Mouse (Mus musculus) liver (tissue): Measurements from ENCODE around the gene Hdgfl2.
A peak's percentile ranks its signal among the peaks of the same experiment; 100 is the strongest.
"Not testable (repeated sequence)": the region's sequence is repeated elsewhere in the genome, so short reads cannot be mapped to it uniquely, and the experiment has no call there.

ENCODE experiments used
- DNase-seq: peaks from one replicate; pipeline ENCODE4 v3.0.0-alpha.2; 2020; ENCODE audit warnings: mixed read lengths

Hdgfl2 gene

DNA sequence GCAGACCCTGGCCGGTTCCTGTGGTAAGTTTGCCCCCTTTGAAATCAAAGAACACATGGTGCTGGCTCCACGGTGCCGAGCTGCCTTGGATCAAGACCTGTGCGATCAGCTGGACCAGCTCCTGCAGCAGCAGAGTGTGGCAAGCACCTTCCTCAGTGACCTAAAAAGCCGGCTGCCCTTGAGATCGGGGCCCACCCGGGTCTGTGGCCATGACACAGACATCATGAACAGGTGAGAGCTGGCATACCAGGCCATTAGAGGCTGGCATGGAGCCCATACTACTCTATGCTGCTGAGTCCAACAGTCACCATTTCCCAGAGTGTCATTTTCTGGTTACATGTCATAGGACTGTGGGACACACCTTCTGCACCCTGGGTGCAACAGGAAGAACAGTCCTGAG is 17.4 kb upstream of the Hdgfl2 start:
- no peak for DNase-seq

DNA sequence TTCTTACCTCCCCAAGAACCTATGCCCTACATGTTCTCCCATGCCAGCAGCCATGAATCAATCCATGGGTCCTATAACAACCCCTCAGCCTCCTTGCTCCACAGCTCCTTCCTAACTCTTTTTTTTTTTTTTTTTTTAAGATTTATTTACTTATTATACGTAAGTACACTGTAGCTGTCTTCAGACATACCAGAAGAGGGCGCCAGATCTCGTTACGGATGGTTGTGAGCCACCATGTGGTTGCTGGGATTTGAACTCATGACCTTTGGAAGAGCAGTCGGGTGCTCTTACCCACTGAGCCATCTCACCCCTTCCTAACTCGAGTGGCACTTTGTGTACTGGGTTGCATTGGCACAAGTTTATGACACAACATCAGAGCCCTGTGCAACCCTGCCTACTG is 13.7 kb upstream of the Hdgfl2 start:
- DNase-seq, result not testable (repeated sequence)

DNA sequence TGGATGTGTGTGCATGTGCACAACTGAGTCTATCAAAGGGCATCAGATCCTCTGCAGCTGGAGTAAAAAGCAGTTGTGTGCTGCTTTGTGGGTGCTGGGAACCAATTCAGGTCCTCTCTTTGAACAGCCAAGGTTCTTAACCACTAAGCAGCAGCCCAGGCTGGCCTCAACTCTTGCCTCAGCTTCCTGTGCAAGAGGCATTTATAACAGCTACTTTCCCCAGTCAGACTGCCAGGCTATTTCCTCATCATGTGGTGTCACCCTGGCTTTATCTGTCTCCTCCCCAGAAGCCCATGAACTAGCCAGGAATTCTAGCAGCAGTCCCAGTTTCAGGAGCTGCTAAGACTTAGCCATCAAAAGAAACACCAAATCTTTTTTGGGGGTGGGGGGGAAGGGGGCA is 13.0 kb upstream of the Hdgfl2 start:
- DNase-seq, result no peak

DNA sequence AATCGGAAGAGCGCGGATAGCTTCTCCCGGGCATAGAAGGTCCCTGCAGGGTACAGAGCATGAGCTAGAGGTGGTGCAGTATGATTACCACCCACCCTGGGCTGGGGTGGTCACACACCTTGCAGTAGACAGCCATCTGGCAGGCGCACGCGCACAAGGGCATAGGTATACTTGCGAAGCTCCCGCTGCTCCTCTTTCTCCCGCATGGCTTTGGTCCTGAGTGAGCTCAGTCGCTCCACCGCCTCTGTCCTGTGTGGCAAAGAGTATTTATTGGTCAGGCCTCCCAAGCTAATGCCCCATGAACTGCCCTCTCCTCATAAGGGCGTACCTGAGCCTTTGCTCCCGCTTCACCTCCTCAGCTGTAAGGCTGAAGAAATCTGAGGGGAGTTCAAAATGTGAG is 10.4 kb upstream of the Hdgfl2 start:
- no peak for DNase-seq

DNA sequence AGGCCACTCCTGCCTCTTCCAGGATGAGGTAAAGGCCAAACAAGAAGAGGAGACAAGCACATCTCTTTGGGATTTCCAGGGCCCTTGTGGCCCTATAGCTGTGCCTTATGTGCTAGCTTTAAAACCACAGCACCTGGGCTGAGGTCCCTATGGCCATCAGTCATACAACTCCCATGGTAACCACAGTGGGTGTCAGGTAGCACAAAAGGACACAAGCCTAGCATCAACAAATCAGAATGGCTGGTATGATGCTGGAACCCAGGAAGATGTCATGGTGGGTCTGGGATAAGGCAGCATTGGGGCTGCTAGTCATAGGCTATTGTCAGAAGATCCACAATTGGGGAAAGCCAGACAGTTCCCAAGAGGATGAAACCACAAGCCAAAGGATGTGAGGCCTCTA is 8.3 kb upstream of the Hdgfl2 start:
- DNase-seq, result no peak

DNA sequence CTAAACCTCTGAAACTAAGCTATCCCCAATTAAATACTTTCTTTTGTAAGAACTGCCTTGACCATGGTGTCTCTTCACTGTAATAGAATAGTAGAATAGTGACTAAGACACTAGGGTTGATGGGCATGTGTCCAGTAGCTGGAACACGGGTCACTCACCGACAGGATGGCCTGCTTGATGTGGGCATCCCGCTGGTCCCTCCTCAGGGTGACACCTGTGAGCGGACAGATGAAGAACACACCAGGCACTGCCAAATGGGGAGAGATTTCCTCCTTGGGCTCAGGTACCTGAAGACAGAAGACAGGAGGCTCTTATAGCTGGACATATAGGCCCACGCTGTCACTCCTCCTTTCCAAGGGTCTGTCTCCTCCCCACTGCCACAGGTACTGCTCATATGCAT is 7.2 kb upstream of the Hdgfl2 start:
- DNase-seq, result no peak

DNA sequence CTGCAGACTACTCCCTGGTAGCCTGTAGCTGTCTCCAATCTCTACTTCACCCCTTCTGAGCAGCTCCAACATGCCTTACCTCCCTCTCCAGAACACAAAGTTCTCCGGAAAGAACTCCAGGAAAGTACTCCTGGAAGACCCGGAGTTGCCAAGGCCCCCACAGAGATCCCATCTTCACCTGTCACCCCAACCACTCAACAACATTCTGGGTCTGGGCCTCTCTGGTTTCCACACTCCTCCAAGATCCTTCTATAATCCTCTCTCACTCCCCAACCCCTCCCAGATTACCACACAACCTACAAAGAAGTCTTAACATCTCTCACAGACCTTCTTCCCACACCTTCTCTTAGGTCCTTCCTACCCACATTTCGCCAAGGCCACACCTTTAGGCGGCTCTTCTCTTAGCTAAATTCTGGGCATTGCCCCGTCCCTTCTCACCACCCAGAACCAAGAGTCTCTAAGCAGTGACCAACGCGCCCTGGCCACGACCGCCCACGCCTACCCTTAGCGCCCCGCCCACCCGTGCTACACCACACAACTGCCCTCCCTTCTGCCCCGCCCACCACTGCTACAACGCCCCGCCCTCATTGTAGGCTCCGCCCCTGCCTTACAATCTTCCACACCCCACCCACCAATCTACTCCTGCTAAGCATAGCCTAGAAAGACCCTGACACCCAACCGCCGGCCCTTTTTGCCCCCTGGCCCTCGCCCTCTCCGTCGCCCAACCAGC is 5.2 kb upstream of the Hdgfl2 start:
- DNase-seq, result peak; percentile 95

DNA sequence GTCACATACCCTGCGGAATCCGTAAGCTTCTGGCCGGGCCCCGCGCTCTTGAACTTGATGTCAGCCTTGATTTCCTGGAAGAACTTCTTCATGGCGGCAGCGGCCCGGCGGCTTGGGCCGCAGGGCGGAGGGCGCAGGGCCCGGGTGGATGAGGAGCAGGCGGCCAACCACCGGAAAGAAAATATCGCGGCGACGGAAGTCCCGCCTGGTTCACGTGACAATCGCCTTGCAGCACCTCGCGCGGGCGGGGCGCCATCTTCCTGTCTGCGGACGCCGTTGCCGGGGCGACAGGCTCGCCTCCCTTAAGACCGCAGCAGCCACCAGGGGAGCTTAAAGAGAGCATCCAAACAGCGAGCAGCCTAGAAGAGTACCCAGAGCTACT is 4.6 kb upstream of the Hdgfl2 start, which contains the start of gene Ubxn6:
TSS of gene Ubxn6 (minus strand) at position 202 of the 382 bp plus-strand sequence.
- DNase-seq, result peak; percentile 95

DNA sequence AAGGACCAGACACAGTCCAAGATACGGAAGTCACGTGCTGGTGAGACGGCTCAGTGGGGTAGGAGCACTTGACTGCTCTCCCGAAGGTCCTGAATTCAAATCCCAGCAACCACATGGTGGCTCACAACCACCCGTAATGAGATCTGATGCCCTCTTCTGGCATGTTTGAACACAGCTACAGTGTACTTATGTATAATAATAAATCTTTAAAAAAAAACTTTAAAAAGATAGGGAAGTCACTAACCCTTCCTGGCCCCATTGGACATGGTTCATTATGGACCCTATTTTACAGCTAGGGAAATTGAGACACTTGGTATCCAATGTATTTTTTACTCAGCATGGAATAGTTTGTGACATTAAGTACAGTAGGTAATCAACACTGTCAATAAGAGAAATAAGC is 1.9 kb upstream of the Hdgfl2 start:
- no peak for DNase-seq

DNA sequence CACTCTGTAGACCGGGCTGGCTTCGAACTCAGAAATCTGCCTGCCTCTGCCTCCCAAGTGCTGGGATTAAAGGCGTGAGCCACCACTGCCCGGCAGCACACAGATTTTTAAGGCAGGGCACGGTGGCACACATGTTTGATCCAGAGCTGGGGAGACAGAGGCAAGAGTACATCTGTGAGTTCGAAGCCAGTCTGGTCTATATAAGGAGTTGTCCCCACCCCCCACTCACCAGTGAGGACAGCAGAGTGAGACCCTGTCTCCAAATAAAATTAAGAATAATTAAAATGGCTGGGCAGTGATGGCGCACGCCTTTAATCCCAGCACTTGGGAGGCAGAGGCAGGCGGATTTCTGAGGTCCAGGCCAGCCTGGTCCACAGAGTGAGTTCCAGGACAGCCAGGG is 1.1 kb upstream of the Hdgfl2 start:
- not testable (repeated sequence) for DNase-seq

DNA sequence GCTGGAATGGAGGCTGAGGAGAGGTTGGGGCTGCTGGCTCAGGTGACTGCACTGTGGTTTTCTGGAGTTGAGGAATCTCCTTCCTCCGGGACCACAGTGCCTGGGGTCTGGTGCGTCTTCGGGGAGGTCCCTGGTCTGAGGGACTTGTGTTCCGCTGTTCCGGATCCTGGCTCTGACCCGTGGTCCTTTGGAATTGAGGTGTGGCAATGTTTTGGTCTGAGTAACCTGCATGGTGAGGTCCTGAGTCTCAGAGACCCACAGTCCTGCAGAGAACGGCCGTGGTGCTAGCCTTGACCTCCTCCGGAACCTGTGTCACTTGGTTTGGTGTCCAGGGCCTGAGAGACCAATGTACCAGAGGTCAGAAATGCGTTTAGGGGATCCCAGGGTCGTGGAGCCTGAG is 487 bp downstream of the Hdgfl2 start:
- no peak for DNase-seq

DNA sequence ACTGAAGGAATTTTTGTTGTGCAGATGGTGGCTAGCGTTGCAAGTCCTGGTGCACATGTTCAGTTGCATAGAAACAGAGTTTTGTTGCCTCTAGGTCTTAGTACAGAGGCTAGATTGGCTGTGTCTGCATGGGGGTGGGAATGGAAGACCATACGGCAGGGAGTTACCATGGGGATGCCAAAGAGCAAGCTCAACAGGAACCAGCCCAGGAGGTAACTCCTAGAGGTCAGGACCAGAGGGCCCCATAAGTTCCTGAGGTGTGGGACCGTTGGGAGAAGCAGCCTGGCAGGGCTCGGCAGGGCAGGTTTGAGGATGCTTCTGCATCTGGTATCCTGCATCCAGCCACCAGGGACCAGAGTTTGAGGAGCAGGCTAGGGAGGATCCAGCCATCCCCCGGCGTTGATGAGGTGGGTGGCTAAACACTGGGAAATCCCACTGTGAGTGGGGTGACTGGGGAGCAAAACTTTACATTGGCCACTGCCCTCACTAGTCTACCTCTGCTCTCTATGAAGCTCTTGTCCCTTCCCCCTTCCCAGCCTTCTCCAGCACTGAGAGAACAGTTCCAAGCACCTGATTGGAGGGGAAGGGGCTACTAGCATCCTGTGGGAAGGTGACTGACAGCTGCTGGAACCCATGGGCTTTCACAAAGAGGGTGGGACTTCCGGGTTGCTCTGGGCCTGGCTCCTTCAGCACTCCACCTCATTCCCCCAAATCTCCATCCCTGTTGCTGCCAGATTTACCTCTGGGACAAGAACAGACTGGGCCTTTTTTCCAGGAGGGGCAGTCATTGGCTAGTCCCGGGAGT is 1.5 kb downstream of the Hdgfl2 start:
- peak; percentile 42 for DNase-seq

DNA sequence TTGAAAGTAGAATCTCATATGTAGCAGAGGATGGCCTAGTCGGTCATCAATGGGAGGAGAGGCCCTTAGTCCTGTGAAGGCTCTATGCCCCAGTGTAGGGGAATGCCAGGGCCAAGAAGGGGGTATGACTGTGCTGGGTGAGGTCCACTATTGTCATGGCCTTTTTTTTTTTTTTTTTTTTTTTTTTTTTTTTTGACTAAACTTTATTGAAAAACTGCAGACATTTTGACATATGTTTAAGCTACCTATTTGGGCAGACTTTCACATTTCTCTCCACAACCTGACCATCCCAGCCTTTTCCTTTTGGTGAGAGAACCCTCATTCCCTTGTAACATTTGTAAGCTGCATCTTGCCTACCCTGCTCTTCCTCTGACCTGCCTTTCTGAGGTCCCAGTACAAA is 12.9 kb downstream of the Hdgfl2 start:
- DNase-seq, result no peak

DNA sequence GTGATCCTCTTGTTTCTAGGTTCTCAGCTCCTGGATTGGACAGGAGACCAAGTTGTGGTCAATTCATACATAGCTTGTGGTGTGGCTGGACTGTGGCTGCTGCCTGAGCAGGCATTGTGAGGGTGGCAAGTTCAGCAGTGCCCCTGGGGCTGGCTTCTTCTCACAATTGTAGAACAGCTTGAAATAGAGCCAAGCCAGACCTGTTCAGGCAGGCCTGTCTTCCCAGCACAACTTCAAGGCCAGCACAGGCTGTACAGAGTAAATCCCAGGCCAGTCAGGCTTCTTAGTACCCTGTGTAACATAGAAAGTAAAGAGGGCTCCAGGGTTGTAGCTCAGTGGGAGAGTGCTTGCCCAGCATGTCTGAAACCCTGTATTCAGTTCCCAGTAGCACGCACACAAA is 13.4 kb downstream of the Hdgfl2 start:
- DNase-seq, result no peak

DNA sequence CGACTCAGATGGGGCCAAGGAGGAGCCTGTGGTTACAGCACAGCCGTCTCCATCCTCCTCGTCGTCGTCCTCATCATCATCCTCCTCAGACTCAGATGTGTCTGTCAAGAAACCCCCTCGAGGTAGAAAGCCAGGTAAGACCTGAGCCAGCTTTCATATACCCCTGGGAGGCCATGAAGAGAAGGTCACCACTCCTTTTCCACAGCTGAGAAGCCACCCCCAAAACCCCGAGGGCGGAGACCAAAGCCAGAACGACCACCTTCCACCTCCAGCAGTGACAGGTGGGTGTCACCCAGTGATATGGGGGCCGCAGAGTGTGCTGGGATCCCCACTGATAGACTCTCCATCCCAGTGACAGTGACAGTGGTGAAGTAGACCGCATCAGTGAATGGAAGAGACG is 17.4 kb downstream of the Hdgfl2 start:
- DNase-seq, result no peak

DNA sequence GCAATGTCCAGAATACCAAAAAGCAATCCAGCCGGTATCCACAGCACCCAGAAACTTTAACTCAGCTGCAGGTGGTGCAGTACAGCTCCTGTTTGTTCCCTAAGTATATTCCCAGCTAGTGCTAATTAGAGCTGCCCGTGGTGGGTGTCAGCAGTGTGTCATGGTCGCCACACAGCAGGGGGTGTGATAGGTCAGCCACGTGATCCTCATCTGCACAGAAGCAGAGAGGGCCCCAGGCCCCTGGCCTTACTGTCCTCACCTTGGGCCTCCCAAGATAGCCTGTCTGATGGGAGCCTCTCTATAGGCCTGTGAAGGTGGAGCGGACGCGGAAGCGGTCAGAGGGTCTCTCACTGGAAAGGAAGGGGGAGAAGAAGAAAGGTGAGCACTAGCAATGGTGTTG is 18.7 kb downstream of the Hdgfl2 start:
- DNase-seq, result no peak

DNA sequence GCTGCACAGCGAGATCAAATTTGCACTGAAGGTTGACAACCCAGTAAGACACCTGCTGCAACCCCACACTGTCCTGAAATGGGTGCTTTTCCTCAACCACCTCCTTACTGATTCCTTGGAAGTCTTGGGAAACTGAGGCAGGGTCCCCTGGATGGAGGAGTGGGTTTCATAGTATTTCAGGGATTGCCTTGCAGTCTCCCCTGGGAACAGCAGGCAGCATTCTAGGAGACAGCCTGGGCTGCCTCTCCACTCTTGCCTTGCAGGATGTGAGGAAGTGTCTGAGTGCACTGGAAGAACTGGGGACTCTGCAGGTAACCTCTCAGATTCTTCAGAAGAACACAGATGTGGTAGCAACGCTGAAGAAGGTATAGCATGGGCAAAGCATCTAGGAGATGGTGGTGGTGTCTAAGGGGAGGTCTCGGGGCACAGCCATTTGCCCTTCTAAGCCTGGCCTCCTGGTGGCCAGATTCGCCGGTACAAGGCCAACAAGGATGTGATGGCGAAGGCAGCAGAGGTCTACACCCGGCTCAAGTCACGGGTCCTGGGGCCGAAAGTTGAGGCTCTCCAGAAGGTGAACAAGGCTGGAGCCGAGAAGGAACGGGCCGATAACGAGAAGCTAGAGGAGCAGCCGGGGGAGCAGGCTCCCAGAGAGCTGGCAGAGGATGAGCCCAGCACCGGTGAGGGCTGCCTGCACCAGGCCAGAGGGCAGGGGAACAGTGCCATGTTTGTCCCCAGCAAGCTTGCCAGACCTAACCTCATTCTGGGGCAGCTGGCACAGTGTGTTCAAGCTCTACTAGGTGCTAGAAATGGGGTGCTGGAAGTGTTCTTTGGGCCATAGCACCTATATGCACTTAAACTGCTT is 19.5 kb downstream of the Hdgfl2 start:
- DNase-seq, result no peak

DNA sequence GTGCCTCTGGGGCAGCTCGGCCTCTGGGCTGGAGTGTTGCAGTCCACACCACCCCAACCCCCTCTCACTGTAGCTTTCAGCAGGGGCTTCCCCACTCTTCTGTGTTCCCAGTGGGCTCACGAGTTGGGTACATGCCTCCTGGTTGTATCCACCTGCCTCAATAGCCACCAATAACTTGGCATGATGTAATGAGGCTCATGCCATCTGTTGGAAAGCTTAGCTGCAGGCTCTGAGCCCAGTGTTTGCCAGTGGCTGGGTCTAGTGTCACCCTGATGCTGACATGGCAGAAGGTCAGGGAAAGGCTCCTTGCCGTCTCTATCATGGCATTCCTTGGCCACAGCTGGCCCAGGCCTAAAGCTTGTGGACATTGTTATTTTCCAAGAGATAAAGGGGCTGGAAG is 21.4 kb downstream of the Hdgfl2 start:
- no peak for DNase-seq

DNA sequence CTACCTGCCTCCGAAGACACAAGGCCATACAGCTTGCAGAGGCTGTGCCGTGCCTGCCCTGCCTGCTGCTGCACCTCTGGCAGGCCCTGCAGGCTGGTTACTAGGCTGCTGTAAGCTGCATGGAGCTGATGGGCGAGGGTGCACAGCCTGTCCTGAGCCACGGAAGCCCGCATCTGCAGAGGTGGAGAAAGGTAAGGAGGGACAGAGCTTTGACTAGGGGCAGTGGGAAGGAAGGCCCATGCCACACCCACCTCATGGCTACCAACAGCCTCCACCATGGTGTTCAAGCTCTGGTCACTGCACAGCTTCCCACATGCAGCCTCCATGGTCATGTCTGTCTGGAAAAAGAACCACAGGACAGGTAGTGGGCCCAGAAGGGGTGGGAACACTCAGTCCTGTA is 22.7 kb downstream of the Hdgfl2 start:
- no peak for DNase-seq

DNA sequence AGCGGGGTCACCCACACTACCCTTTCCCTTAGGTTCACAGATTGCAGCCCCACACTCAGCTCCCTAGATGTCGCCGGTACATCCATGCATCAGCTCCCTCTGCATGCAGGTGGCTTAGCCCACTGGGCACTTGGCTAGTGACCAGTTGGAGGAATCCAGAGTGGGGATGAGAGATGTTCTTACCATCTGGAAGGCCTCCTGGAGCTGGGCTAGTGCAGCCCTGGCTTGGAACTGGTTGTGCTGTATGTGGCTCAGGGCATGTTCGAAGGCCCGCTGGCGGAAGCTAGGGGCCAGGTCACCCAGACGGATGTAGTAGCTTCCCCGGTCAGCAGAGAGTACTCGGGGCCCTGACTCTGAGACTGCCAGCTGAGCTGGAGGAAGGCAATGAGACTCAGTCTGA is 23.5 kb downstream of the Hdgfl2 start:
- no peak for DNase-seq

DNA sequence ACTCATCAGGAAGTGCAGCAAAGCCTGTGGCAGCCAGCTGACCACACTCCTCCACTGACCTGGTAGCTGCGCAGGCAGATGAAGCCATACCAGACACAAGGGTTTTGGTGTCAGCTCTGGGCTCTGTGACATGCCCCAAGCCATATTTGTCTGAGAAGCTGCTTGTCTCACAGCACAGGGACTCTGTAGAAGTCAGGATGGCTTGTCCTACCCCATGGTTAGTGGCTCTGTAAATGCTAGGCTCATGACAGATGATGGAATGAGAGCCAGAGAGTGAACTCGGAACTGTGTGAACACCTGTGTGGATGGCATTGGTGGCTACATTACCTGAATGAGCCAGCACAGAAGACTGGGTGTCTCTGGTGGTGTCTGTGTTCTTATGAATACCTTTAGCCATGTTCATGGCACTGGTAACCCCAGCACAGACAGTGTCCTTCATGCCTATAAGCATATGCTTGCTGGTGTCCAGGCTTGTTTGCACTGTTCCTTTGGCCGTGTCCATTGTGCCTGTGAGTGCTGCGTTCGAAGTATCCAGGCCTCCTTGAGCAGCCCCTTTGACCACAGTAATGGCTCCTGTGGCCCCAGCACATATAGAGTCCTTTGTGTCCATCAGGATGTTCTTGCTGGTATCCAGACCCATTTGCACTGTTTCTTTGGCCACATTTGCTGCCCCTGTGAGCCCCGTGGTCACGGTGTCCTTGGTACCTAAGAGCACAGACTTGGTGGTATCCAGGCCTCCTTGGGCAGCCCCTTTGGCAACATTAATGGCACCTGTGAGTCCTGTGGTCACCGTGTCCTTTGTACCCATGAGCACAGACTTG is 24.2 kb downstream of the Hdgfl2 start:
- no peak for DNase-seq

DNA sequence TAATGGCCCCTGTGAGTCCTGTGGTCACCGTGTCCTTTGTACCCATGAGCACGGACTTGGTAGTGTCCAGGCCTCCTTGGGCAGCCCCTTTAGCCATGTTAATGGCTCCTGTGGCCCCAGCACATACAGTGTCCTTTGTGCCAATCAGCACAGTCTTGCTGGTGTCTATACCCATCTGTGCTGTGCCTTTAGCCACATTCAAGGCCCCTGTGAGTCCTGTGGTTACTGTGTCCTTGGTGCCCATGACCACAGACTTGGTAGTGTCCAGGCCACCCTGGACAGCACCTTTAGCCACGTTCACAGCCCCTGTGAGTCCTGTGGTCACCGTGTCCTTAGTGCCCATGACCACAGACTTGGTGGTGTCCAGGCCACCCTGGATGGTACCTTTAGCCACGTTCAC is 25.4 kb downstream of the Hdgfl2 start:
- not testable (repeated sequence) for DNase-seq

DNA sequence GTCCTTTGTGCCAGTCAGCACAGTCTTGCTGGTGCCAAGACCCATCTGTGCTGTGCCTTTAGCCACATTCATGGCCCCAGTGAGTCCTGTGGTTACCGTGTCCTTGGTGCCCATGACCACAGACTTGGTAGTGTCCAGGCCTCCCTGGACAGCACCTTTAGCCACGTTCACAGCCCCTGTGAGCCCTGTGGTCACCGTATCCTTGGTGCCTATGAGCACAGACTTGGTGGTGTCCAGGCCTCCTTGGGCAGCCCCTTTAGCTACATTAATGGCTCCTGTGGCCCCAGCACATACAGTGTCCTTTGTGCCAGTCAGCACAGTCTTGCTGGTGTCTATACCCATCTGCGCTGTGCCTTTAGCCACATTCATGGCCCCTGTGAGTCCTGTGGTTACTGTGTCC is 27.0 kb downstream of the Hdgfl2 start:
- not testable (repeated sequence) for DNase-seq
